Mouse (Mus musculus): Measurements from ENCODE around the gene Scgb1b12.
"Not testable (repeated sequence)": the region's sequence is repeated elsewhere in the genome, so short reads cannot be mapped to it uniquely, and the experiment has no call there.

The Scgb1b12 gene

DNA sequence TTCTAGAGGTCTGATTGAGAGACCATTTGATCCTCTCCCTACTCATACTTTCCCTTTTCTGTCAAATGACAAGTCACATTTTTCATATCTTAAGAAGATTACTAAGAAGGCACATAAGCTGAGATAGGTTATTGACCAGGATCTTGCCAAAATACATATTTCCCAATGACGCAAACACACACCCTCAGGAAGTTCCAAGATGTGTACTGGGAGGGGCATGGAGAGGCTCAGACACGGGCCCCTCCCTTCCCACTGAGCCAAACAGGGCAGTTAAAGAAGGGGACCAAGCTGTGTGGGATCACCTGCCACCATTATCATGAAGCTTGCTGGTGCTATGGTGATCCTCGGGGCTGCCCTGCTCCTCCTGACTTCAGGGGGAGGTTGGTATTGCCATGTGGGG, at the start of gene Scgb1b12:
Gene Scgb1b12, plus strand, starts transcription at position 301 of the 400 bp plus-strand sequence.
- DNase-seq (ENCODE audit: low spot score) = not testable (repeated sequence)

DNA sequence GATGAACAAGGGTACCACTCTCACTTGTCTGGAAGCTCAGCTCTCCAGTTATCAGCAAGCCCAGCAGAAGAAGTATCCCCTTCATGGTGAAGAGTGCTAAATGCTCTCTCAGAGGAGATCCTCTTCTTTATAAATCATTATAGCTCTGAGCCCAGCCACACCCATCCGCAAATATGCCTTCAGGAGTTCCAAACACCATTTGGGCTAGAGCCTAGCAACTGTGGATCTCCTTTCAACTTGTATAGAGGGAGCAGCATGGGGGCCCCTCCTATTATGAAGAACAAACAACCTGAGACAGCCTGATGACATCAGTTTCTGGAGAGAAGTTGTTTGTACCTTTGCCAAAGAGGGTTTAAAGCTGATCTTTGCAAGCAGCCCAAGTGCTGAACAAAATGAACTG, 6.8 kb upstream of the Scgb1b12 start, which contains the start of gene Scgb2b12:
Gene Scgb2b12, minus strand, starts transcription at position 101 of the 400 bp plus-strand sequence.
- not testable (repeated sequence) for DNase-seq (ENCODE audit: low spot score)

Measured in adipocyte (in vitro differentiated cells).